Mouse (Mus musculus): ENCODE measurements around the gene Defb35. TPM values are rescaled to one million over a fixed set of nuclear protein-coding genes. Genes with fewer than 3 reads are reported as not detected.

Gene Defb35
- not detected for polyA plus RNA-seq (2014; fragmentation: Illumina TruSeq; extraction: RNeasy Lipid Tissue Mini Kit (QIAGEN cat#74804); ENCODE audit: low read depth, low replicate concordance)

DNA sequence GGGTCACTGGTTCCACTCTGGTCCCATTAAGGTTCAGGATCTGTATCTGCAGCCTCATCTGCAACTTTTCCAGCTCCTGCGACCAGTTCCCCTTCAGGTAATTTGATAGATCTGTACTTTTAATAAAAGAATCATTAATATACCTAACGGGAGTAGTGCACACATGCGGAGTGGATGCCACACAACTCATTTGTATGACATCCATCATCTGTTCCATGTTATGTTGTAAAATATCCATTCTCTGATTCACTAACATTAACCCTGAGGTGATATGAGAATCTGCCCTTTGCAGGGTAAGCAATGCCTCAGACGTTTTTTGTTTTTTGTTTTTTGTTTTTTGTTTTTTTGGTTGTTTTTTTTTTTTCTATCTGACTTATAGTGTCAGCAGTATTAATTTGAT, at the start of gene Defb35:
Gene Defb35, plus strand, starts transcription at position 301 of the 400 bp plus-strand sequence.

GRCm38 (mm10) chr8:21906290-21906689, 31.9 kb upstream of the Defb35 start, which contains the start of gene Defb11:
TSS of gene Defb11 (minus strand) at chr8:21906412.

GRCm38 (mm10) chr8:21932610-21933009, 5.5 kb upstream of the Defb35 start, which contains the start of gene Defb15:
TSS of gene Defb15 (minus strand) at chr8:21932710.

DNA sequence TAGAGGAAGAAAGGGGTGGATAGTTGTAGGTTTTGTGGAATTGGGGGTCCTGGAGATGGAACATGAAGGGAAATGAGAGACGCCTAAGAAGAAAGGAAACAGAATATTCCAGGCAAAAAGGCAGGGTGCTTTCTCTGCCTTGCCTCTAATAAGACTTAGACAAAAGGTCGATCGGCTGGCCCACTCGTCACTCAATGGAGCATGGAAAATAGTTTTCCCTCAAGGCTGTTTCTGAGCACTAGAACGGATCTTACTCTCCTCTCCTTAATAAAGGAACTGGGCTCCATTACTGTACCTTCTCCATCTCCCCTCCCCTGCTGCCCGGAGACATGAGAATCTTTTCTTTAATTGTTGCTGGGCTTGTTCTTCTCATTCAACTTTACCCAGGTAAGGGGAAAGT, 8.3 kb downstream of the Defb35 start, which contains the start of gene Defb13:
Gene Defb13, plus strand, starts transcription at position 301 of the 400 bp plus-strand sequence.

DNA sequence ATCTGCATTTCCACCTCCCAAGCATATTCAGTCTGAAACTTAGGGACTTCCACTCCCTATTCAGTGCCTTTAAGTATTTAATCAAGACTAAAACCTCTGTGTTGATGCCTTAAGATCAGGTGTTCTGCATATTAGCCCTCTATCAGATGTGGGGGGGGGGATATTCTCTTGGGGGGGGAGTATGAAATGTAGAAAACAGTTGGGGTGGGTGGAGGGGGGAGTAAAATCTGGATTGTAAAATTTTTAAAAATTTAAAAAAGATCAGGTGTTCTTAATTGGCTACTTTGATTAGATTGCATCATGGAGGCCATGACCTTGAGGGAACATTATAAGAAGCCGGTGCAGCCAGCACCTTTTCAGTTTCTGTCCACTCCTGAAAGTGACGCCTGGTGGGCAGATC, 20.3 kb downstream of the Defb35 start, which contains the start of gene Fam90a1a:
Gene Fam90a1a, plus strand, starts transcription at position 301 of the 400 bp plus-strand sequence.

DNA sequence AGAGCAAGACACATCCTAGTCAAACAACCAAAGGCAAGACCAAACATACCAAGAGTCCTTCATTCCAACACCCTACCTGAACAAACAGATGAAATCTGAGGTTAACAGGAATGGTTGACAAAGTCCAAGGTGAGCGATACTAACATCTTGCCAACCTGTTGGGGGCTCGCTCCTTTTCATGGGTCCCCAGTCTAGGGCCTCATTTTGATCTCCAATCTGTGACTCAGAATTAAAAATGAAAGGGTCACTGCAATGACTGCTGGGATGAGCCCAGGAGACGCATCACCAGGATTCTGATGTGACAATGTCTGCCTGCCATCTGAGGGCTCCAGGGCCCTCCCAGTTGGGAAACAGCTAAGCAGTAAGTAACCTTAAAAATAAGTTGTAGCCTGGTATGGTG, 31.3 kb downstream of the Defb35 start, which contains the start of gene Ccdc70:
Gene Ccdc70, plus strand, starts transcription at position 301 of the 400 bp plus-strand sequence.

Other genes starting within 250 kb of the Defb35 start
- 2.5 TPM for gene AY761184, start 234.7 kb upstream of the Defb35 start, polyA plus RNA-seq (2014; fragmentation: Illumina TruSeq; extraction: RNeasy Lipid Tissue Mini Kit (QIAGEN cat#74804); ENCODE audit: low read depth, low replicate concordance)
- gene Defa24, start 203.9 kb upstream of the Defb35 start, polyA plus RNA-seq (2014; fragmentation: Illumina TruSeq; extraction: RNeasy Lipid Tissue Mini Kit (QIAGEN cat#74804); ENCODE audit: low read depth, low replicate concordance), result 1.1 TPM
- not detected for gene Defb50, start 114.8 kb upstream of the Defb35 start, polyA plus RNA-seq (2014; fragmentation: Illumina TruSeq; extraction: RNeasy Lipid Tissue Mini Kit (QIAGEN cat#74804); ENCODE audit: low read depth, low replicate concordance)
- 235 TPM for gene Defb2, start 98.4 kb upstream of the Defb35 start, polyA plus RNA-seq (2014; fragmentation: Illumina TruSeq; extraction: RNeasy Lipid Tissue Mini Kit (QIAGEN cat#74804); ENCODE audit: low read depth, low replicate concordance)
- 21.5 TPM for gene Defb10, start 79.5 kb upstream of the Defb35 start, polyA plus RNA-seq (2014; fragmentation: Illumina TruSeq; extraction: RNeasy Lipid Tissue Mini Kit (QIAGEN cat#74804); ENCODE audit: low read depth, low replicate concordance)
- gene Defb9, start 52.9 kb upstream of the Defb35 start, polyA plus RNA-seq (2014; fragmentation: Illumina TruSeq; extraction: RNeasy Lipid Tissue Mini Kit (QIAGEN cat#74804); ENCODE audit: low read depth, low replicate concordance), result 17.0 TPM
- gene Defb11, start 31.9 kb upstream of the Defb35 start, polyA plus RNA-seq (2014; fragmentation: Illumina TruSeq; extraction: RNeasy Lipid Tissue Mini Kit (QIAGEN cat#74804); ENCODE audit: low read depth, low replicate concordance), result 172 TPM
- 1,651 TPM for gene Defb15, start 5.6 kb upstream of the Defb35 start, polyA plus RNA-seq (2014; fragmentation: Illumina TruSeq; extraction: RNeasy Lipid Tissue Mini Kit (QIAGEN cat#74804); ENCODE audit: low read depth, low replicate concordance)
- gene Defb13, start 8.4 kb downstream of the Defb35 start, polyA plus RNA-seq (2014; fragmentation: Illumina TruSeq; extraction: RNeasy Lipid Tissue Mini Kit (QIAGEN cat#74804); ENCODE audit: low read depth, low replicate concordance), result 28.2 TPM
- gene Fam90a1a, start 20.4 kb downstream of the Defb35 start, polyA plus RNA-seq (2014; fragmentation: Illumina TruSeq; extraction: RNeasy Lipid Tissue Mini Kit (QIAGEN cat#74804); ENCODE audit: low read depth, low replicate concordance), result 0.31 TPM
- 4.4 TPM for gene Ccdc70, start 31.4 kb downstream of the Defb35 start, polyA plus RNA-seq (2014; fragmentation: Illumina TruSeq; extraction: RNeasy Lipid Tissue Mini Kit (QIAGEN cat#74804); ENCODE audit: low read depth, low replicate concordance)
- gene Atp7b, start 122.0 kb downstream of the Defb35 start, polyA plus RNA-seq (2014; fragmentation: Illumina TruSeq; extraction: RNeasy Lipid Tissue Mini Kit (QIAGEN cat#74804); ENCODE audit: low read depth, low replicate concordance), result 0.17 TPM
- gene Alg11, start 122.4 kb downstream of the Defb35 start, polyA plus RNA-seq (2014; fragmentation: Illumina TruSeq; extraction: RNeasy Lipid Tissue Mini Kit (QIAGEN cat#74804); ENCODE audit: low read depth, low replicate concordance), result 9.1 TPM
- 1.5 TPM for gene Nek5, start 186.7 kb downstream of the Defb35 start, polyA plus RNA-seq (2014; fragmentation: Illumina TruSeq; extraction: RNeasy Lipid Tissue Mini Kit (QIAGEN cat#74804); ENCODE audit: low read depth, low replicate concordance)
- 2.4 TPM for gene Nek3, start 228.1 kb downstream of the Defb35 start, polyA plus RNA-seq (2014; fragmentation: Illumina TruSeq; extraction: RNeasy Lipid Tissue Mini Kit (QIAGEN cat#74804); ENCODE audit: low read depth, low replicate concordance)
- gene Ckap2, start 247.5 kb downstream of the Defb35 start, polyA plus RNA-seq (2014; fragmentation: Illumina TruSeq; extraction: RNeasy Lipid Tissue Mini Kit (QIAGEN cat#74804); ENCODE audit: low read depth, low replicate concordance), result 1.8 TPM

Measured in adipose tissue, adult 10 weeks (tissue).